Mouse (Mus musculus) left cerebral cortex, adult 9 months (tissue): ENCODE measurements around the gene Srsf5.
"Not testable (repeated sequence)": the region's sequence is repeated elsewhere in the genome, so short reads cannot be mapped to it uniquely, and the experiment has no call there.

Source experiments
- DNase-seq, 2 experiments: peaks; one replicate each; pipeline ENCODE4 v3.0.0; 2022; ENCODE audit warnings: low spot score in 2 of 2

Srsf5 gene

DNA sequence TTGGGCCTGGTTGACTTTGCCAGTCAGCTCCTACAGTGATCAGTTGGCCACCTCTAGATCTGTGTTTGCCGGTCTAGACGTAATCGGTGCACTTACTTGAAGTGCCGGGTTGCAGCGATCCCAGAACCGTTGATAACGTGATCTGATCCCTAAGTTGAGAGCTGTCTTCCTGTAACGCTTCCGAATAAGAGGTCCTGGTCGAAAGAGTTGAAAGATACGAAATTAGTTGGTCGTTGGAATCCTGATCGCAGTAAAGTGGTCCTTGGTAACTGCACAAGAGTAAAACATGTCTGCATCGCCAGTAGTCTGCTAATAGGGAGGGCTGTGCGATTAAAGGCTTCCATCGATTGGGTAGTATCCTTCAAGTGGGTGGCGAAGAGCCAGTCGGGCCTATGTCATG lies 2.9 kb downstream of the Srsf5 start:
- DNase-seq: no peak

DNA sequence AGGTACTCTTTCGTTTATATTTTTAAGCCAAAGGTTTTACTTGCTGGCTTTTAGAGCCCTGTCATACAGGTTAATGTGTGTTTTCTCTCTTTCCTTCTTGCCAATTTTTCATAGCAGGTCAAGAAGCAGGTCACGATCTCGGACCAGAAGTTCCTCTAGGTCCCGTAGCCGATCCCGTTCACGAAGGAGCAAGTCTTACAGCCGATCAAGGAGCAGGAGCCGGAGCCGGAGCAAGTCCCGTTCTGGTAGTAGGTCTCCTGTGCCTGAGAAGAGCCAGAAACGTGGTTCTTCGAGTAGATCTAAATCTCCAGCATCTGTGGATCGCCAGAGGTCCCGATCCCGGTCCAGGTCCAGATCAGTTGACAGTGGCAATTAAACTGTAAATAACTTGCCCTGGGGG lies 4.3 kb downstream of the Srsf5 start:
- not testable (repeated sequence) for DNase-seq

DNA sequence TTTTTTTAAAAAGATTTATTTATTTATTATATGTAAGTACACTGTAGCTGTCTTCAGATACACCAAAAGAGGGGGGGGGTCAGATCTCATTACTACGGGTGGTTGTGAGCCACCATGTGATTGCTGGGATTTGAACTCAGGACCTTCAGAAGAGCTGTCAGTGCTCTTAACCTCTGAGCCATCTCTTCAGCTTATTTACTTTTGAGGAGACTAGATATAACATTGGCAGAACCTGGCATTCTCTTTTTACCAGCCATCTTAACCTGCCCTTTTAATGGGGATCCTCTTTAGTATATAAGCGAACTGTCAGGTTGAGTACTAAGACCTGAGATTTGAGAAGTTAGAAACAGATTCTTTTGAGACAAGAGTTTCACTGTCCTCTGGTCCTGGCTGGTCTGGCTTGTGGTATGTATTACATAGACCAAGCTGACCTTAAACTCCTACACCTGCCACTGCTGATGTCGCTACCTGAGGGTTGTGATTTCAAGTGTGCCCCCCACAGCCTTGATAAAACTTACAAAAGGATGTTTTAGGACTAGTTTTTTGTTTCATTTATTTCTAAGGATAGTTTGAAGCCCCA lies 6.4 kb downstream of the Srsf5 start:
- no peak for DNase-seq

DNA sequence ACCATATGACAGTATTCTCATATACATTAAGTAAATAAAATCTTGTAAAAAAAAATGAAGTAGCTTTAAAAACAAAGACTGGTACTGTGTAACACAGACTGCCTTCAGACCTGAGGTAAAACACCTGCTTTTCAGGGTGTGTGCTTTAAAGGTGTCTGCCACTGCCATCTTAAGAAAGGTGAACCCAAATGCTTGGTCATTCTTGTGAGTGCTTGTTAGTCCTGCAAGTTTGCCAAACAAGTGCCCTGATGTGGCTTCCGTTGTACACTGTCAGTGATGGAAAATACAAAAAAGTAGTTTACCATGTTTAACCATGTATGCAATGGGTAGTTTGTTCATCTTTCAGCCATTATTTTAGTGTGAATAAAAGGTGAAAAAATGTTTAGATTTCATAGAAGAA lies 7.2 kb downstream of the Srsf5 start:
- DNase-seq: no peak

DNA sequence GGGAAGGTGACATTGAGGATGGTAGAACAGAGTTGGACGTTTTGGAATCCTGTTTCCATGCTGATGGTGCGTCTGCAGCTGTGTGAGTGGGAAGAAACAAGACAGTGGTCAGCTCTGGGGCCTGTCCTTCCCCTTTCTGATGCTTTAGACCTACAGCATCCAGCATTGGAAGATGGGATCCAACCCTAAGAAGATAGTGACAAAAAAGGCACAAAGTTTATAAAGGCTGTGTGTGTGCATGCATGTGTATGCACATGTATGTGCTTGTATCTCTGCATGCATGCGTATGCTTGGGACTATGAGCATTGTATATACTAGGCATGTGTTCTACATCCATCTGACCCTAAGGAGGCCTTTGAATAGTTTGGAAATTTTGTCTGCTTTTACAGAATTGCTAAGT lies 10.7 kb downstream of the Srsf5 start:
- DNase-seq: no peak

DNA sequence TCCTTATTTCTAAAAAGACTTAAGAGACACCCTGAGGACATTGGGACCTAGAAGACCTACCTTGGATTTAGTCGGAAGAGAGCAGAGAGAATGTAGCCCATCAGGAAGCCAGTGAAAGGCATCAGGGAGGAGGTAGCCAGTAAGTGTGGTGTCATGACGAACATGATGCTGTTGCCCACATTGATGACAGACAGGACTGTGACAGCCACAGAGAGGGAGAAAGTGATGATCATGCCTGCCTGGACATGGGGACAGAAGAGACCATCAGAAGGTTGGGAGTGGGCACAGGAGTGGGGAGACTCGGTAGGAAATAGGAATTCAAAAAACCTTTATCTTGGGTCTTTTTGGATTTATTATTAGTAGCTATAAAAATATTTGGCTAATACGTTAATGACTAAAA lies 12.7 kb downstream of the Srsf5 start:
- DNase-seq: no peak

DNA sequence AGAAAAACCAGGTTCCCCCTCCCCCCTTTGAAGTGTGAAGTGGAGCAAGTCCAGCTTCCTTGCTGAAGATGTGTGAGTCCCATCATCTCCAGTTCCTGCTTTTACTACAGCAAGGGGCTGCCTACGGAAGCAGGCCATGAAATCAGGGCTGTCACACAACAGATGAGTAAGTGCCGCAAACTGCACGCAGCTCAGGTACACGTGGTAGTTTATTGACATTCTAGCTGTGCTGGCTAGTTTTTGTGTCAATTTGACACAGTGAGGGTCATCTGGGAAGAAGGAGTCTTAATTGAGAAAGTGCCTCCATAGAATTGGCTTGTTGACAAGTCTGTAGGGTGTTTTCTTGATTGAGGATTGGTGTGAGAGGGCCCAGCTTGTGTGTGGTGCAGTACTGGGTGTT lies 17.3 kb downstream of the Srsf5 start:
- no peak for DNase-seq

DNA sequence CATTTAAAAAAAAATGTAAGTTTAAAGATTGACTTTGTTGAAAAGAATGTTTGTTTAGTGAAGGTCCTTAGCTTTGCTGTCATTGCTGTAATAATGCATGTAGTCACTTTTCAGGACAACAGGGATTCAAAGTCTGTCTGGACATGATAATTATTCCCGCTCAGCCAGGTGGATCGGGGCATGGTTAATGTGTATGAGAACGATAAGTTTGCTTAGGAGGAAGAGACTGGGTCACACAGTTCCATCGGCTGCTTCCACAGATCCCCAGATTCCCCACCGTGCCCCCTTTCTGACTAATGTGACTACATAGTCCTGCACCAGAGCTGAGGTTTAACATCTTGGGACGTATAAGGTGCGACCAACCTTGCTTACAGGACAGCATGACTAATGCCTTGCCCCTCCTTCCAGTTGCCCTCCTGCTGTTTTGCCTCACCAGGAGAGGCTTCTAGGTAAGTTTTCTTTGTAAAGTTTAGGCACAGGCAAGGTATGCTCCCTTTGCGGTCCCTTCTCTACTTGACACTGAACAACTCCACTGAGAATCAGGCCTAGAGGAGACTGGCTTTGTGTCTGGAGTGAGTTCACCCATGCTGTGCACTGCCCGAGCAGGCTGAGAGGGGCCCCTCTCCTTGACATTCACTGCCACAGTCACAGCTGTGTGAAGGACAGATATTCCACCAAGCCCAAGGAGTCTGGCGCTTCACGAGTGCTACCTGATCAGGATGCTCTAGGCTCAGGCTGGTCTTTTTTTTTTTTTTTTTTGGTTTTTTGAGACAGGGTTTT lies 20.9 kb downstream of the Srsf5 start:
- no peak for DNase-seq

DNA sequence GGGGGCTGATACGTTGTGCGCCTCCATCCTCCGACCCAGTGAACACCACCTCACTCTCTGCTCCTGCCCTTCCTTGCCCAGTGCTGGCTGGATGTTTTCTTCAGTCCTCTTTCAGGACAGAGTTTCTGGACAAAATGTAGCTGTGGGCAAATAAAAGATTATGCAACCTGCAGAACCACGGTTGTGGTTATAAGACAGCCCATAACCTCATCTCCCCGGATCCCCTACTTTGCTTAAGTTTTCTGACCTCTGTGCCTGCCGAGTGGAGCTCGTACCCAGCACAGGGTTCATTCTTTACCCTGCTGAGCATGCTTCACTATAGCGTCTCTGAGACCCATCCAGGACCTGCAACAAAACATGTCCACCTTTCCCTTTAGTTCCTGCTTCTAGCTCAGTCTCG lies 22.6 kb downstream of the Srsf5 start:
- DNase-seq: no peak

DNA sequence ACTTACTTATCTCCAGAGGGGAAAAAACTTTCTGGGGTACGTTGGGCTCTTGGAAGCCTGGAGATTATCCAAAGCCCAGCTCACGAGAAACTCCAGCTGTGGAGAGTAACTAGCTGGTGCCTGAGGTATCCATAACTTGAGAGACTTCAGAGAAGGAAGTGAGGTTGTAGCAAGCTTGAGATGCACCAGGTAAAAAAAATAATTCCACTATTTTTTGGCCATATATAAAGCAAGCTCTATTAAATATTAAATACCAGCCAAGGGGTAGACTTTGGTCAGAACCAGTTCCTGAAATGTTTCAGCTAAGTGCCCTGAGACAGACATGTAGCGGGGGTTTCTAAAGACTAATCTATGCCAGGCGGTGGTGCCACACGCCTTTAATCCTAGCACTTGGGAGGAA lies 23.3 kb downstream of the Srsf5 start, which contains the start of gene Slc10a1:
Slc10a1 (minus strand) TSS at position 101 of the 400 bp plus-strand sequence.
- no peak for DNase-seq

DNA sequence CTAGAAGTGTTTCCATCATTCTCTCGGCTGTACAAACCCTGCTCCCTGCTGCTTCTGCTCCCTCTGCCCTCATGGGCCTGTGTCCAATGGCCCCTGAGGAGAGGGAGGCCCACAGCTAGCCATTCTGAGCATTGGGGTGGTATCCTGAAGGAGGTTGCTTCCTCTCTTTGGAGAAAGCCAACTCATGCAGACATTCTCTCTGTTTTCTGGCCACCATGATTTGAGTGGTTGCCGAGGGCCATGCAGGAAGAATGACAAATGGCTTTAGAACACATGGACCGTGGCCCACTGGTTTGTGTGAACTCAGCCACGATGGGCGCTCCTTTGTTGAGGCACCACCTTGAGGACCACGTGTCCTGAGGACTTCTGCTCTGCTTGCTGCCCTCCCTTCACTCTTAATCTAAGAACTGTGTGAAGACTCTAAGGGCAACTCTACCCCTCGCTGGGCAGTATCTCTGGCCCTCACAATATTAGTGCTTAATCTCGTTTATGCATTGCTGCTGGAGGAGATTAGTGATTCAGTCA lies 24.9 kb downstream of the Srsf5 start:
- no peak for DNase-seq

DNA sequence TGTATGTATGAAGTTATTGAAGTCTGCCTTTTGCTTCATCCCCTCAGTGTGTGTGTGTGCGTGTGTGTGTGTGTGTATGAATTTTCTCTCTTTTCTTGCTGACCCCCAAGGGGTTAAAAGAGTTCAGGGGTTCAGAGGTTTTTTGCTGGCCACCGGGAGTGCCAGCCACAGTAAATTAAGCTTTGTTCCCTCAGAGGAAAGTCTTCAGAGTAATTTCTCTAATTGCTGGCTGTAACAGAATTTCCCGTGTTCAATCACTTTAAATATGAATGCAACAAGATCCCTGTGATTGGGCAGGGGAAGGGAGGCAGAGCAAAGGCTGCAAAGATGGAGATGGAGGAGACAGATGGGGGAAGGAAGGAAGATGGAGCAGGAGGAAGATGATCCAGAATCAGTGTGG lies 26.5 kb downstream of the Srsf5 start:
- no peak for DNase-seq

DNA sequence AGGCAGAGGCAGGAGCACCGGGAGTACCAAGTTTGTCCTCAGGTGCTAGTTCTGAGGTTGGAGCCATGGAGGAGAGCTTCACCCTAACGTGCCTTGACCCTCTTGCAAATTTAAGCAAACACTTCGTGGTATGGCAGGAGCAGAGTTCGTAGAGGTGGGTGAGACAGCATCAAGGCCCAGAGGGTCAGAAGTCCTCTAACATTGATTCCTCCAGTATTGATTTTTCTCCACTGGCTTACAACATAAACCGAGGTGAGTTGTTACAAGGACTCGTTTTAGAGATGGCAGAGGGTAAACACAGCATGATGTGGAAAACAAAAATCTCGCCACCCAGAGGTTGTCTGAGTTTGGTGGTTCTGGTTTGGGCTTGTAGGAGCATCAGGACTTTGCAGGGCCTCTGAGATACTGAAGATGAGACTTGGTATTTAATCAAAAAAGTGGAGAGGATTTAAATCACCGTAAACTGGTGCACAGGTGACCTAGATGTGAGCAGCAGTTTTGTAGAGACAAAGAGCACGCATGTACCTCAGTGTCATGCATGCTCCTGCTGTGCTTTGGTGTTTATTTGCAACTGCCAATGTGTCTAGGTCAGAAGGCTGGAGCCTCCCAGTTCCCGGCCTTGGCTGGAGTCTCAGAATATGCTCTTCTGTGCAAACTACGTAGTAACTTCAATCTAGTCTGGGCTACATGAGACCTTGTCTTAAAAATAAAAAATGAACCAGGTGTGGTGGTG lies 30.8 kb downstream of the Srsf5 start:
- no peak for DNase-seq

DNA sequence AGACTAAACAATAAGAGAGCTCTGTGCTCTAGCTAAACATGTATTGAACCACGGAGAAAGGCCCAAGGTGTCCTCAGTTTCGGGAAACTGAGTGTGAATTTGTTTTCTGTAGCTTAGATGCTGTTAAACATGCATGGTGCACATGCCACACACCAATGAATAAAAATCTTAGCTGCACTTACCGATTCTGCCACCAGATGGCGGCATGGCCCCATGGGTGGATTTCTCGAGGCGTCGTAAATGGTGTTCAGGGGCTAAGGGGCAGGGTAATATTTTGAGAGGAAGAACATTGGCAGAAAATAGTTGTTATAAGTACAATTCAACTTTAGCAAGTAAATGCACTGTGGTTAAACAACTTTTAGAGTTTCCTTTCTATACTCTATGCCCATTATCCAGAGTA lies 37.0 kb downstream of the Srsf5 start:
- DNase-seq: peak in 1 of 2 experiments; percentile 77

DNA sequence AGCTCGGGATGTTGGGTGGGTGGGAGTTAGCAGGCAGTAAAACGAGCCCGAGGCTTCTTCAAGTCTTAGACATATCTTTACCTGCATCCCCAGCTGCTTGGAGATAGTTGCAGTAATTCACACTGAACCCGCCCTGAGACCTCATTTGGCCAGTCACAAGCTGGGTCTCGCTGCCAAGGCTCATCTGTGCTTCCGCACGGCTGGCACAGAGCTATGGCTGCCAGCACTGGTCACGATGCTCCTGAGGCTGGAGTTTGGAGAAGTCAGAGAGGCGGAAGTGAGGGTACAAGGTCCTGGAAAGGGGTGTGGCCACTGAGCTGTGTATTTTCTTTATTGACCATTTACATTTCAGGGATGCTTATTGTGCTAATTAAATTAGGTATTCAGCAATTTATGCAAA lies 38.4 kb downstream of the Srsf5 start:
- no peak for DNase-seq

DNA sequence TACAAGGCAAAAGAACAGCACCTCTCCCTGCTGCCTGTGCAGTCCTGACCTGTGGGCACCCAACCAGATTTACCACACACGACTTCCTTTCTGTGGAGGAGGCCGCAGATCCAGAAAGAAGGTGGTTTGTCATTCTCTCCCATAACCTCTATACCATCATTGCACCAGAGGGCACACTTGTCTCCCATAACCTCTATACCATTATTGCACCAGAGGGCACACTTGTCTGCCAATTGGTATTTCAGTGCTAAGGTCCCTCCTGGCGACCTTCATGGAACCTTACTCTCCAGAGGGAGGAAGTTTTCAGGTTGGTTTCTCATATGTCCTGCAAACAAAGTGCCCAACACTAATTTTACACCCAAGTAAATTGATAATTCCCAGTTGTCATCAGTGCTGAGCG lies 41.3 kb downstream of the Srsf5 start:
- DNase-seq: no peak

DNA sequence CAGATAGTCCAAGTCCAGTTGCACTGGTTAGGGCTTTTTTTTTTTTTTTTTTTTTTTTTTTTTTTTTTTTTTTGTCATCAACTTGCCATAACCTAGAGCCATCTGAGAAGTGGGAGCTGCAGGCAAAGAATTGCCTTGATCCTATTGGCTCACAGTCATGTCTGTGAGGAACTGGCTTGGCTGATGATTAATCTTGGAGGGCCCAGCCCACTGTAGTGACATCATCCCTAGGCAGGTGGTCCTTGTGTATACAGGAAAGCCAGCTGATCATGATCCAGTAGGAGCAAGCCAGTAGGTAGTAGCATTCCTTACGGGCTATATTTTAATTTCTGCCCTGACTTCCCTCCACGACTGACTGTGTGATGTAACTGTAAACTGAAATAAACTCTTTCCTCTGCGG lies 43.0 kb downstream of the Srsf5 start:
- no peak for DNase-seq

DNA sequence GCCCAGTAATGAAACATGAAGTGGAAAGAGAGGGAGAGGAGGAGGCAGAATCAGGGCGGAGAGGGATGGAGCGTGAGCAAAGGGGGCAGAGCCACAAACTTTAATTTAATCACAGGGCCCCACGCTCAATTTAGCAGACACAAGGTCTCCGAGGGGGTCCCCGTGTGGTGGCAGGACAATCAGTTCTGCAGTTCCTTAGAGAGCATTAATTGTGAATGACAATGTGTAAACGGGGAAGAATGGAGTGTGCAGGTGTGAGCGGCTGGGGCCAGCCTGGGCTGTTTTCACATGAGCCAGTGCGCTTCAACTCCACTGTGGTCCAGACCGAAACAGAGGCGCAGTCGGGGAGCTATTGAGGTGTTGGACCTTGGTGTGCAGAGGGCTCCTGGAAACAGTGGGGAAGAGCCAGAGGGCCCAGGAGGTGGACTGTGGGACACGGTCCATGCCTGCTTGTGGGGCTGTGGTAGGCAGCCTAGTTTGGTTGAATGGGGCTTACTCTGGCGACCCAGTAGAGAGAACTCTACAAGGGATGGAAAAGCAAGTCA lies 45.7 kb downstream of the Srsf5 start:
- no peak for DNase-seq

DNA sequence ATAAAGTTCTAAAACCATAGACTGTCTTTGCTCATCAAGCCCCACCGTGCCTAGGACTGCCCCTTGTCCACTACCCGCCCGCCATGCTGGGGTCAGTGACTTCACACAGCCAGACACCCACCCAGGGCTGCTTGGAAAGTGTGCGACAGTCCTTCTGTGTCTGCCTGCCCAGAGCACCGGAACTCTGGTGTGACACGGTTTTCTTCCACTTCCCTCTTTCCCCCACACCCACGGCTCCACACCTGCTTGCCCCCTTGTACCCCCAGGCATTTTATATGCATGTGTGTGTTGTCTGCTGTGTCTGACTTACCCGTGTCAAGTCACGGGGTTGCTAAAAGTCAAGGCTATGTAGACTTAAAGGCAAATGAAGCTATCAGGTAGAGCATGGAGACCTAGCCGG lies 46.5 kb downstream of the Srsf5 start:
- no peak for DNase-seq

DNA sequence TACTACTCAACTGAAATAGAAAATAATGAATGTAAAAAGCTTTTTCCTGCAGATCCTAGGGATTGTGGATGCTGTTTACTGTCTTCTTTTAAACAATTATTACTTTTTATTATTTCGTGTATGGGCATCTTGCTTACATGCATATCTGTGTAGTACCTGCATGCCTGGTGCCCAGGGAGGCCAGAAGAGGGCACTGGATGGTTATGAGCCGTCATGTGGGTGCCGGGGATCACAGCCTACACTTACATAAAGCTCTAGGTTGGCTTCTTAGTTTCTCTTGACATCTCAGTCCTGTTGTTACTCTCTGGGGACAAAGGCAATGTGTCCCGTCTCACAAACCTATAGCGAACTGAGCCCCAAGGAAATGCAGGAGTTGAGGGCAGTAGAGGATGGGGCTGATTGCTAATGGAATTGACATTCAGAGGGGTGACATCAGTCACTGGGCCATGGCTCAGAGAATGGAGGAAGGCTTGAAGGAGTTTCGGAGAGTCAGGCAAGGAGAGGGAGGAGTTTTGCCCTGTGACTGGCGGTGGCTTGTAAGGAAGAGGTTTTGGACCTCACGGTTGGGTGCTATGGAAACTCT lies 47.3 kb downstream of the Srsf5 start:
- no peak for DNase-seq

DNA sequence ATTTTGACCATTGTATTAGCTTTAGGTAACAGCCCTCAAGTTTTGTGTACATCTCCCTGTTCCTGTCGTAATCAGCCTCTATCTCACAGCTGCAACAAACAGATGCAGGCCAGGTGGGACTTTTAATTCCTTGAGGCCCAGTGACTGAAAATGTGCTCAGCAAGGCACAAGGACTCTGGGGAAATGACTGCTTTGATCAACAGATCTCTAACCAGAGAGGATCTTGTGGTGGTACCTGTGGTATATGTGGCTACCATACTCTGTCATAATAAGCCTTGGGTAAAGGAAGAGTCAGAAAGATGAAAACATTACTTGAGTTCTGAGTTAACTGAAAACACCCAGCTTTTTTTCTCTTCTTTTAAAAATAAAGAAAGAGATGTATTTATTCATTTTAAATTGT lies 48.5 kb downstream of the Srsf5 start:
- DNase-seq: no peak

DNA sequence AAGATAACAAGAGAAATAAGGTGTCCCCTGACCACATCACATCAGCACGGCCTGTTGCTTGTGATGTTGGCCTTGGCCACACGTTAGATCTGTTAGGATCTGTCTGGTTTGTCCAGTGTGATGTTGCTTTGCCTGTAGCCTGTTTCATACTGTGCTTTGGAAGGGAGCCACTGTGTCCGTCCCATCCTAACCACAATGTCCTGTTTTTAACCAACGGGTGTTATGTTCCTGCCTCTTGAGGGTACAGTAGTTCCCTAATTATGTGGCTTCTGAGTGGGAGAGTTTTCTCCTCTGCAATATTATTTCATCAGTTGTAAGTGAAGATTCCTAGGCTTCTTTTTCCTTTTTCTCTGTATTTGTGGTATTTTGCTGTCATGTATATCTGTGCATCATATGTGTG lies 50.0 kb downstream of the Srsf5 start:
- no peak for DNase-seq
